Mouse (Mus musculus) heart, adult 2 months (tissue): ENCODE data around the gene Arf1. TPM values are rescaled to one million over a fixed set of nuclear protein-coding genes. Genes with fewer than 3 reads are reported as not detected.
A peak's percentile ranks its signal among the peaks of the same experiment; 100 is the strongest.

Experiments
- DNase-seq, 2 experiments: peaks; one replicate each; pipeline ENCODE4 v3.0.0; 2021
- H3K27ac ChIP-seq: fragments of 200-600 bp; 2 replicates; pipeline ENCODE4 v1.8.1; 2022
- H3K27me3 ChIP-seq: fragments of 200-500 bp; 2 replicates; pipeline ENCODE4 v1.6.1; 2012; ENCODE audit warnings: mild to moderate bottlenecking, low read length, inconsistent platforms, mixed read lengths; ENCODE audit not compliant: control insufficient read depth, insufficient read depth
- H3K36me3 ChIP-seq: fragments of 200-500 bp; 2 replicates; pipeline ENCODE4 v1.6.1; 2012; ENCODE audit warnings: low read length, inconsistent platforms; ENCODE audit not compliant: control insufficient read depth, insufficient read depth
- H3K4me1 ChIP-seq: fragments of 200-500 bp; 2 replicates; pipeline ENCODE4 v1.6.1; 2011; ENCODE audit warnings: low read length; ENCODE audit not compliant: control insufficient read depth, insufficient read depth
- H3K4me3 ChIP-seq: fragments of 200-600 bp; 2 replicates; pipeline ENCODE4 v1.8.1; 2022
- H3K79me2 ChIP-seq: fragments of 200-500 bp; replicated peaks from 2 replicates; pipeline ENCODE4 v1.6.1; 2012; ENCODE audit warnings: mild to moderate bottlenecking, inconsistent platforms, low read length, moderate library complexity, mixed read lengths; ENCODE audit not compliant: control insufficient read depth, insufficient read depth
- H3K9ac ChIP-seq: fragments of 200-500 bp; 2 replicates; pipeline ENCODE4 v1.6.1; 2012; ENCODE audit warnings: low read depth, mild to moderate bottlenecking, control low read depth, inconsistent platforms, low read length, mixed read lengths
- CTCF ChIP-seq: fragments of 200-600 bp; IDR thresholded peaks from 2 replicates; pipeline ENCODE4 v1.8.1; 2022; ENCODE audit warnings: antibody characterized with exemption, mild to moderate bottlenecking, moderate library complexity
- EP300 ChIP-seq: fragments of 200-500 bp; IDR thresholded peaks from 2 replicates; pipeline ENCODE4 v1.6.1; 2011; ENCODE audit warnings: low read depth, low read length, control low read depth; ENCODE audit not compliant: insufficient read depth
- POLR2A ChIP-seq: fragments of 200-500 bp; IDR thresholded peaks from 2 replicates; pipeline ENCODE4 v1.6.1; 2011; ENCODE audit warnings: mild to moderate bottlenecking, low read depth, low read length, control low read depth; ENCODE audit not compliant: insufficient read depth
- WGBS: fragments of 180-500 bp; shearing (Covaris S2); methylation state at CpG from one replicate; pipeline ENCODE4 v1.1.7; 2018; 5-methylcytosine and 5-hydroxymethylcytosine counted together
- intact Hi-C: fragments of 180-260 bp; cut with DNase I; formaldehyde crosslinking; loops from one replicate; pipeline ENCODE4 v1.15.1; 2025
- polyA plus RNA-seq: library from polyadenylated mRNA; depleted of rRNA; stranded (reverse); fragments of >200 nt; gene quantifications from 2 replicates; pipeline ENCODE4 v1.2.3, GENCODE M21; 2012
- total RNA-seq, 2 experiments: library from RNA; stranded (reverse); gene quantifications; 2 replicates each; pipeline ENCODE4 v1.2.3; 2021

Gene Arf1
- total and polyA plus RNA-seq, 3 experiments, result 245 to 345 (median 274) TPM

GRCm38 (mm10) chr11:59224470-59224869 is 3.6 kb downstream of the Arf1 start:
- Histone ChIP-seq H3K36me3 (peaks cover 51% of the 10 kb centered on the region), H3K4me3 (no peak overlapping the region), H3K9ac (no peak overlapping the region), H3K27me3 (no peaks in the 10 kb centered on the region), H3K4me1 (peaks cover 31% of the 10 kb centered on the region), H3K27ac (no peak overlapping the region), H3K79me2 (peaks cover 13% of the 10 kb centered on the region)
- TF ChIP-seq EP300 (no peak), CTCF (no peak), POLR2A (no peak)
- no peak for DNase-seq
- intact Hi-C loops, result no loop called here
- WGBS, result 5% methylated on average over 2 of the region's 2 CpGs

DNA sequence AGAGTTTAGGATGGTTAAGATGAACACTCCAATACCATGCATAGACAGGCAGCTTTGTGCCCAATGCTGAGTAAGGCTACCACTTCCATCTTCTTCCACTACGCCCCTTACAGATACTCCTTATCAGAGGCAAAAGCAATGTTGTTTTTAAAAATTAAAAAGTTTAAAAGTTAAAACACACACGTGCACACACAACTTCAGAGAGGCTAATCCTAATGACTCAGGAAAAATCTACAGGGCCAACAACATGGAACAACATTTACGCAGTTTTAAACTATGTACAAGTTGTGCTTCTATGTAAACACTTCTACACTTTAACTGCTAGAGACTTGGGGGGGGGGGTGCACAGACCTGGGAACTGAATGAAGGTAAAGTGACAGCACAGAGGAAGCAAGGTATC is 4.0 kb downstream of the Arf1 start:
- peaks cover 52% of the 10 kb centered on the region for H3K36me3 ChIP-seq
- H3K9ac ChIP-seq, result no peak overlapping the region
- H3K4me1 ChIP-seq, result peaks cover 31% of the 10 kb centered on the region
- no peak overlapping the region for H3K27ac ChIP-seq
- intact Hi-C loops, result no loop called here
- no peaks in the 10 kb centered on the region for H3K27me3 ChIP-seq
- no peak overlapping the region for H3K4me3 ChIP-seq
- peaks cover 13% of the 10 kb centered on the region for H3K79me2 ChIP-seq
- 62% methylated on average over 3 of the region's 3 CpGs for WGBS
- DNase-seq, result no peak
- TF ChIP-seq POLR2A (no peak), EP300 (no peak)

DNA sequence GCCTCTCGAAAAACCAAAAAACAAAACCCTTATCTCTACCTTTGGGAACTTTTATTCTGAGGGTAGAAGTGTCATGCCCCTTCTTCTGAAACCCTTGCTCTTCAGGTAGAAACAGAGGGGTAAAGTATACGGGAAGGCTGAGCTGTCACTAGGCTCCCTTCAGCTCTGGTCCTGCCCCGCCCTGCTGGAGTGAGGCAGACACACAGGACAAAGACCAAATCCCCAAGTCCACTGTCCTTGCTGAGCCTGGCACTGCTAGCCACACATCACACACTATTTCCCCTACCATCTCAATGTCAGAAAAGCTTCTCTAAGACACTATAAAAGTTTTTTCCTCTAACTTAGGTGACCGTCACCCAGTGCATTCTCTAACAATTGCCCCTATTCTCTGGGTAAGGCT is 5.8 kb downstream of the Arf1 start:
- intact Hi-C loops, result no loop called here
- TF ChIP-seq CTCF (no peak), EP300 (no peak), POLR2A (no peak)
- H3K27ac ChIP-seq, result no peak overlapping the region
- WGBS, result 71% methylated on average over 4 of the region's 4 CpGs
- no peak overlapping the region for H3K9ac ChIP-seq
- no peak for DNase-seq
- no peaks in the 10 kb centered on the region for H3K27me3 ChIP-seq
- peaks cover 16% of the 10 kb centered on the region for H3K79me2 ChIP-seq
- H3K36me3 ChIP-seq, result peaks cover 68% of the 10 kb centered on the region
- H3K4me1 ChIP-seq, result peaks cover 37% of the 10 kb centered on the region
- no peak overlapping the region for H3K4me3 ChIP-seq

GRCm38 (mm10) chr11:59221604-59222003 is 6.5 kb downstream of the Arf1 start:
- Histone ChIP-seq H3K9ac (no peak overlapping the region), H3K4me1 (peaks cover 37% of the 10 kb centered on the region), H3K27ac (no peak overlapping the region), H3K36me3 (peaks cover 74% of the 10 kb centered on the region), H3K79me2 (peaks cover 13% of the 10 kb centered on the region), H3K27me3 (no peaks in the 10 kb centered on the region), H3K4me3 (no peak overlapping the region)
- intact Hi-C loops, result no loop called here
- TF ChIP-seq CTCF (no peak), EP300 (no peak), POLR2A (no peak)
- DNase-seq, result no peak

GRCm38 (mm10) chr11:59219064-59219463 is 9.0 kb downstream of the Arf1 start:
- H3K4me1 ChIP-seq, result peaks cover 28% of the 10 kb centered on the region
- no peak overlapping the region for H3K9ac ChIP-seq
- peak; percentile 75 for TF ChIP-seq CTCF
- TF ChIP-seq EP300, result no peak
- no peak for TF ChIP-seq POLR2A
- intact Hi-C loops, result no loop called here
- no peaks in the 10 kb centered on the region for H3K27me3 ChIP-seq
- H3K36me3 ChIP-seq, result peaks cover 70% of the 10 kb centered on the region
- no peak overlapping the region for H3K4me3 ChIP-seq
- peaks cover 22% of the 10 kb centered on the region for H3K79me2 ChIP-seq
- DNase-seq, result peak in 1 of 2 experiments; percentile 34
- H3K27ac ChIP-seq, result no peak overlapping the region

DNA sequence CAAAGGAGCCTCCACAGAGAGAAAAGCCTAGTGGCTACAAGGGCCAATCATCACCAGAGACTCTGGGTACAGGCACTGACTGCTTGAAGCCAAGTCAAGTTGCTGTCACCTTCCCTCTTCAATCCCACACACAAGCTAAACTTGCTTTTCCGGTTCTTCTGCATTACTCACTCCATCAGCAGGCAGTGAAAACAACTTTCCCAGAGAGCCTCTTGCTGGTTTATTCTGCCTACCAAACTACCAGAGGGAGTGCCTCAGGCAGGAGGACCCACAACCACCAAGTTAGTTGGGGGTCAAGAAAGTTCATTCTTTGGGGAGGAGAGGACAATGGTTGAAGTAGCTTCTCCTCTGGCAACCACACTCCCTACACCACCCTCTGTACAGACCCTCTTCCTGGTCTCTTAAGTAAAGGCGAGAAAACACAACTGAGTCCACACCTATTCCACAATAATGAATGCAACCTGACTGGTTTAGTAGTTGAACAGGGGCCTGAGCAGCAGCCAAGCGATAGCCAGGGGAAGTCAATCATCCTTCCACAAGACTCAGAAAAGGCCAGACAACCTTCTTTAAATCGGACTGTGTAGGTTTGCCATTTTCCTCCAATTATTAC is 9.6 kb downstream of the Arf1 start:
- peaks cover 67% of the 10 kb centered on the region for H3K36me3 ChIP-seq
- H3K79me2 ChIP-seq, result peaks cover 19% of the 10 kb centered on the region
- no peaks in the 10 kb centered on the region for H3K27me3 ChIP-seq
- no peak overlapping the region for H3K9ac ChIP-seq
- no peak for DNase-seq
- H3K4me1 ChIP-seq, result peaks cover 26% of the 10 kb centered on the region
- WGBS, result 56% methylated on average over 4 of the region's 4 CpGs
- no peak for TF ChIP-seq CTCF
- TF ChIP-seq POLR2A, result no peak
- no peak for TF ChIP-seq EP300
- no peak overlapping the region; the same call in 1 of the 2 replicates for H3K27ac ChIP-seq
- no peak overlapping the region for H3K4me3 ChIP-seq
- intact Hi-C loops, result no loop called here

DNA sequence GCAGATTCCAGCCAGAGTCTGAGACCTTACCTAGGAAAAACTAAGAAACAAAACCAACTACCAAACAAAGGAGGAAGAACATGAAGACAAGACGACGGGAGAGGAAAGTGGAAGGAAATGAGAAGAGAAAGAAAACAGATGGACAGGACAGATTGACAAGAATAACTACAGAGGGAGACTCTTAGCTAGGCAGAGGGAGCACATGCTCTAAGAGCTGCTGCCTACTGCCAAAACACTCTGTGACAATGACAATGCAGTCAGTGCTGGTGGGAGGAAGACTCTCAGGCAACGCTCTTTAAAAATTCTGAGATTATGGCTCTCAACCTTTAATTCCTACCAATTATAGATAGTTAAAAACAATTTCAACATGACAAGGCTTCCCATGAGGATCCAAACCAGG is 11.1 kb downstream of the Arf1 start:
- peaks cover 25% of the 10 kb centered on the region for H3K4me1 ChIP-seq
- H3K36me3 ChIP-seq, result peaks cover 56% of the 10 kb centered on the region
- intact Hi-C loops, result no loop called here
- H3K27me3 ChIP-seq, result no peaks in the 10 kb centered on the region
- H3K79me2 ChIP-seq, result peaks cover 19% of the 10 kb centered on the region
- H3K27ac ChIP-seq, result peak overlapping the region; percentile 2
- WGBS, result 9% methylated on average over 3 of the region's 3 CpGs
- H3K4me3 ChIP-seq, result no peak overlapping the region
- no peak for DNase-seq
- TF ChIP-seq EP300 (no peak), POLR2A (no peak), CTCF (no peak)
- H3K9ac ChIP-seq, result no peak overlapping the region
